Mouse (Mus musculus) testis, adult 2 months (tissue): Measurements from ENCODE around the gene Trappc13. TPM values are rescaled to one million over a fixed set of nuclear protein-coding genes. Genes with fewer than 3 reads are reported as not detected.
A peak's percentile ranks its signal among the peaks of the same experiment; 100 is the strongest.
"Not testable (repeated sequence)": the region's sequence is repeated elsewhere in the genome, so short reads cannot be mapped to it uniquely, and the experiment has no call there.

ENCODE experiments used
- H3K27ac ChIP-seq: fragments of 200-500 bp; 2 replicates; pipeline ENCODE4 v1.5.1; 2012; ENCODE audit warnings: low read depth, low read length; ENCODE audit not compliant: control insufficient read depth, insufficient read depth
- H3K27me3 ChIP-seq: fragments of 200-500 bp; 2 replicates; pipeline ENCODE4 v1.6.1; 2012; ENCODE audit warnings: mild to moderate bottlenecking, low read length, moderate library complexity; ENCODE audit not compliant: control insufficient read depth, insufficient read depth
- H3K36me3 ChIP-seq: fragments of 200-500 bp; 2 replicates; pipeline ENCODE4 v1.6.1; 2012; ENCODE audit warnings: mild to moderate bottlenecking, low read length; ENCODE audit not compliant: control insufficient read depth, insufficient read depth
- H3K4me1 ChIP-seq: fragments of 200-500 bp; 2 replicates; pipeline ENCODE4 v1.6.1; 2012; ENCODE audit warnings: low read length; ENCODE audit not compliant: control insufficient read depth, insufficient read depth
- H3K4me3 ChIP-seq: fragments of 200-500 bp; 2 replicates; pipeline ENCODE4 v1.5.1; 2012; ENCODE audit warnings: low read depth, mild to moderate bottlenecking, low read length, moderate library complexity, mixed read lengths; ENCODE audit not compliant: control insufficient read depth
- CTCF ChIP-seq: fragments of 200-500 bp; IDR thresholded peaks from 2 replicates; pipeline ENCODE4 v1.5.1; 2012; ENCODE audit warnings: low read depth, mild to moderate bottlenecking, inconsistent platforms, low read length, moderate library complexity; ENCODE audit not compliant: control insufficient read depth, insufficient read depth, insufficient replicate concordance
- POLR2A ChIP-seq: fragments of 200-500 bp; IDR thresholded peaks from 2 replicates; pipeline ENCODE4 v1.6.1; 2012; ENCODE audit warnings: low read depth, mild to moderate bottlenecking, inconsistent platforms, low read length, moderate library complexity; ENCODE audit not compliant: control insufficient read depth
- polyA plus RNA-seq: library from polyadenylated mRNA; depleted of rRNA; stranded (reverse); fragments of >200 nt; gene quantifications from 2 replicates; pipeline ENCODE4 v1.2.3, GENCODE M21; 2012; rRNA removed

The Trappc13 gene
- 2.8 and 3.1 TPM in 2 replicates for polyA plus RNA-seq

DNA sequence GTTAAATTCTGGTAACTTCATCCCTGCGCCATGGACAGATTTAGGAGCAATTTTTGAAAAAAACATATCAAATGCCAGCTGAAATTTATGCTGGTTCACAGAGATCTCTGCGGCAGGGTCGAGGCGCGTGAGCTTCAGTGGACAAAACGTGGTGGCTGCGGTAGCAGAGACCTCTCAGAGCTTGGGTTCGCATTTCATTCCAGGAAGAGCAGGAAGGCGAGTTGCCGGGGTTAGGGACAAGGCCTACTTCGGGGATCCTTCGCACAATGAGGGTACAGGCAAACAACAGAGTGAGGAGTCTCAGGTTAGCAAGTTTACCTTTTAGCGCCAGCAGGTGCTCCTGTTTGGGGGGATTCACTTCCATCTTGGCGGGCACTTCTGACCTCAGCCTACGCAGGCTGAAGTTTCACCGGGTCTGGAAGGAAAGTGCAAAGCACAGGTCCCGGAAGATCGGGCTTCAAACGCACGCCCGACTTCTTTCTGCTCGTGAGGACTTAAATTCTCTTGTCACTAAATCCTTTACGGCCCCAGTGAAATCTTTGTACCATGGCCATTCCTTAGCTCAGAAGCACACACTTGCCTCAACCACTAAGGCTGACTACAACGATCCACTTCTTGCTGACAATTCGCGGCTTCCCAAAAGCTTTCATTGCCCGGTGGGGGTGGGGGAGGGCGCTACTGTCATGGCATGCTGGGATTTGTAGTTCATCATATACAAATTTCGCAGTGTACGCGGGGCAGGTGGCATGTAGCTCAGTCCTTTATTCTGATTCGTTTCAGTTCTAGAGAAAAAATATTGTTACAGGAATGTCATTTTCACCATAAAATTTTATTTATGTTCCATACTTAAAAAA lies at the start of gene Trappc13:
Trappc13 (minus strand) TSS at position 674 of the 854 bp plus-strand sequence.
- Histone ChIP-seq H3K4me3 (peak within 1 kb of the TSS; percentile 87), H3K27ac (peak within 1 kb of the TSS; percentile 95), H3K27me3 (no peaks in the 10 kb centered on the region), H3K4me1 (no peaks in the 10 kb centered on the region; the same call in 1 of the 2 replicates), H3K36me3 (no peaks in the 10 kb centered on the region)
- TF ChIP-seq CTCF (no peak), POLR2A (no peak)

- Histone ChIP-seq H3K4me1 (no peaks in the 10 kb centered on the region; the same call in 1 of the 2 replicates), H3K27ac (no peak overlapping the region), H3K27me3 (no peaks in the 10 kb centered on the region), H3K4me3 (peak overlapping the region; percentile 6; the same call in 1 of the 2 replicates), H3K36me3 (no peaks in the 10 kb centered on the region)
- TF ChIP-seq CTCF: no peak
- TF ChIP-seq POLR2A: no peak
Observed at GRCm38 (mm10) chr13:104227478-104227877, 49.2 kb upstream of the Trappc13 start.

GRCm38 (mm10) chr13:104204313-104204712 lies 26.0 kb upstream of the Trappc13 start:
- Histone ChIP-seq H3K27ac (no peak overlapping the region), H3K36me3 (0 out of 2 replicates have a peak, but pooled peaks cover 1% of the 10 kb centered on the region), H3K4me1 (no peaks in the 10 kb centered on the region), H3K4me3 (no peak overlapping the region), H3K27me3 (no peaks in the 10 kb centered on the region)
- TF ChIP-seq POLR2A (no peak), CTCF (no peak)

DNA sequence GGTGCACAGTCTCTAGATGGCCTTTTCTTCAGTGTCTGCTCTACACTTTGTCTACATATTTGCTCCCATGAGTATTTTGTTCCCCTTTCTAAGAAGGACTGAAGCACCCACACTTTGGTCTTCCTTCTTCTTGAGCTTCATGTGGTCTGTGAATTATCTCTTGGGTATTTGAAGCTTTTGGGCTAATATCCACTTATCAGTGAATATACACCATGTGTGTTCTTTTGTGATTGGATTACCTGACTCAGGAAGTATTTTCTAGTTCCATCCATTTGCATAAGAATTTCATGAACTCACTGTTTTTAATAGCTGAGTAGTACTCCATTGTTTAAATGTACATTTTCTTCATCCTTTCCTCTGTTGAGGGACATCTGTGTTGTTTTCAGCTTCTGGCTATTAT lies 17.6 kb upstream of the Trappc13 start:
- H3K4me3 ChIP-seq, H3K4me1 ChIP-seq, H3K36me3 ChIP-seq, H3K27me3 ChIP-seq, H3K27ac ChIP-seq: not testable (repeated sequence)

DNA sequence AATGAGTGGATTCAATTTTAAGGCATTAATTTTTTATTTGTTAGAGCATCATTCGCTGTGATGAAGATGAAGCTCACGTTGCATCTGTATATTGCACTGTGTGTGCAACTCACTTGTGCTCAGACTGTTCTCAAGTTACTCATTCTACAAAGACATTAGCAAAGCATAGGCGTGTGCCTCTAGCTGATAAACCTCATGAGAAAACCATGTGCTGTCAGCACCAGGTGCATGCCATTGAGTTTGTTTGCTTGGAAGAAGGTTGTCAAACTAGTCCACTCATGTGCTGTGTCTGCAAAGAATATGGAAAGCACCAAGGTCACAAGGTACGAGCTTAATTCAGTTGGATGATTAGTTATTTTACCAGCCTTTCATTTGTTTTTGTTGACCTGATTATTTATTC lies 9.1 kb upstream of the Trappc13 start:
- no peaks in the 10 kb centered on the region; the same call in 1 of the 2 replicates for H3K36me3 ChIP-seq
- no peak overlapping the region for H3K27ac ChIP-seq
- no peak overlapping the region for H3K4me3 ChIP-seq
- no peaks in the 10 kb centered on the region for H3K4me1 ChIP-seq
- TF ChIP-seq CTCF: no peak
- H3K27me3 ChIP-seq: no peaks in the 10 kb centered on the region

DNA sequence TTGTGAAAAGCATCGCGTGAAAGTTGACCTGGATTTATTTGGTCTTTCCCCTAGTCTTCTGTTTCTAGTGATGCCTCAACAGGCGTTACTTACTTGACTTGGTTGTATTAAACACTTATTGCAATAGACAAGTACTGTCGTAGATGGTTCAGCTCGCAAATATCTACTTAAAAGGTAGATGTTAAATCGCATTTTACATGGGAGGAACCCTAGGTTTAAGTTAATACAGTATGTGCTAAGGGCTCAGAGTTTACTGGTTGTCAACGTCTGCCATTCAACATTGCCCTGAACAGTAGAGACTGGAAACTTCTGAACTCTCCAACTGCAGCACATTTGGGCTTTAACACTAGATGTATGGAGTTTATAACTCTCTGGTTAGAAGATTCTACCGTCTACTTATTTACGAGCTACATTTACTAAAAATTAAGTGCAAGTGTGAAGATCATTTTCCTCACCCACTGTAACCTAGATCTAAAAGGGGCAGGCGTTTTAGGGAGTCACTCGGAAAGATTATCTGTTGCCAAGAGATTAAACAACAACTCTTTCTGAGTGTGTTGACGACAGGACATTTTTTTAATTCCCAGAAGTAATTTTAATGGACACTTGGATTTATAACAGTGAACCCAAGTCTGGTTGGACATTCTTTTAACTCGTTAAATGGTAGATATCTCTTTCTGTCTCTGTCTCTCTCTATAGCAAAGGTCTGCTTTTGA lies 1.1 kb upstream of the Trappc13 start:
- Histone ChIP-seq H3K4me3 (peak overlapping the region; percentile 87), H3K27me3 (no peaks in the 10 kb centered on the region), H3K27ac (peak overlapping the region; percentile 81), H3K4me1 (no peaks in the 10 kb centered on the region; the same call in 1 of the 2 replicates), H3K36me3 (no peaks in the 10 kb centered on the region)
- no peak for TF ChIP-seq POLR2A
- no peak for TF ChIP-seq CTCF

DNA sequence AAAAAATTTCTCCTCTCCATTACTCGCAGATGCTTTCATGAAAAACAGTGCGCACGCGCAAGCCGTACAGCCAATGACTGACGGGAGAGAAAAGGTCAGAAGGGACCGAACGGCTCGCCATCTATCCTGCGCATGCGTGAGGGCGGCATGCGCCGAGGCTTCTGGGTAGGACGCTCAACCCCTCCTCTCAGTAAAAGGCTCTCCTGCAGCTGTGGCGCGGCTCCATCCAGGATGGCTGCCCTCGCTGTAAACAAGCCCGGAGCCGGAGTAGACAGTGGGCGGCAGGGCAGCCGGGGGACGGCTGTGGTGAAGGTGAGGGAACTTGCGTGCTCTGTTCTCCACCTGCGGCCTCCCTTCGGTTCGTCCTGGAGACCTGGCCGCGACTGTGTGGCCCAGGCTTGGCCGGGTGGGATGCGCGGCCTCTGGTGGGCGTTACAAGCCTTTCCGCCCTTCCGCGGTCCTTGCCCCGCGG lies 417 bp upstream of the Trappc13 start, which contains the start of gene Trim23:
Trim23 (plus strand) TSS at position 148 of the 472 bp plus-strand sequence.
- peak within 1 kb of the TSS; percentile 87 for H3K4me3 ChIP-seq
- TF ChIP-seq CTCF (no peak), POLR2A (peak; percentile 99)
- H3K36me3 ChIP-seq: no peaks in the 10 kb centered on the region
- peak within 1 kb of the TSS; percentile 95 for H3K27ac ChIP-seq
- no peaks in the 10 kb centered on the region; the same call in 1 of the 2 replicates for H3K4me1 ChIP-seq
- H3K27me3 ChIP-seq: no peaks in the 10 kb centered on the region

- TF ChIP-seq CTCF (no peak), POLR2A (no peak)
- Histone ChIP-seq H3K4me1 (no peaks in the 10 kb centered on the region; the same call in 1 of the 2 replicates), H3K27me3 (no peaks in the 10 kb centered on the region), H3K27ac (no peak overlapping the region), H3K4me3 (no peak overlapping the region), H3K36me3 (no peaks in the 10 kb centered on the region)
Observed at GRCm38 (mm10) chr13:104176874-104177273, 1.4 kb downstream of the Trappc13 start.
